Mouse (Mus musculus): ENCODE measurements at regions not wholly inside any gene's neighbourhood (a gene's known extent, or its start where the extent isn't known, plus 50 kb on each side); places are given as distances from the start of the nearest gene placed in this dataset.
A peak's percentile ranks its signal among the peaks of the same experiment; 100 is the strongest.

GRCm38 (mm10) chr5:106392213-106392612, 65.8 kb downstream of the Barhl2 start:
- no peak for DNase-seq

- no peak for DNase-seq
These were observed 71.3 kb downstream of the Barhl2 start for GRCm38 (mm10) chr5:106386621-106387020.

- no peak for DNase-seq
These were observed 72.1 kb downstream of the Barhl2 start for GRCm38 (mm10) chr5:106385838-106386237.

- no peak for DNase-seq
These were observed 72.7 kb downstream of the Barhl2 start for GRCm38 (mm10) chr5:106385219-106385618.

GRCm38 (mm10) chr5:106384138-106384770, 73.7 kb downstream of the Barhl2 start:
- DNase-seq = no peak

GRCm38 (mm10) chr5:106381919-106382318, 76.0 kb downstream of the Barhl2 start:
- DNase-seq = peak; percentile 48

- DNase-seq = no peak
These were observed 77.2 kb downstream of the Barhl2 start for GRCm38 (mm10) chr5:106380631-106381285.

GRCm38 (mm10) chr5:106376781-106377525, 81.0 kb downstream of the Barhl2 start:
- DNase-seq = no peak

GRCm38 (mm10) chr5:106367831-106368230, 90.1 kb downstream of the Barhl2 start:
- no peak for DNase-seq

GRCm38 (mm10) chr5:106367312-106367711, 90.7 kb downstream of the Barhl2 start:
- DNase-seq = no peak

- no peak for DNase-seq
These were observed 92.0 kb downstream of the Barhl2 start for GRCm38 (mm10) chr5:106366006-106366405.

- peak; percentile 35 for DNase-seq
These were observed 92.9 kb downstream of the Barhl2 start for GRCm38 (mm10) chr5:106365094-106365493.

GRCm38 (mm10) chr5:106351348-106351747, 106.6 kb downstream of the Barhl2 start:
- no peak for DNase-seq

- no peak for DNase-seq
These were observed 108.0 kb downstream of the Barhl2 start for GRCm38 (mm10) chr5:106349851-106350515.

- DNase-seq = no peak
These were observed 113.7 kb downstream of the Barhl2 start for GRCm38 (mm10) chr5:106344308-106344707.

GRCm38 (mm10) chr5:106343601-106344000, 114.4 kb downstream of the Barhl2 start:
- no peak for DNase-seq

GRCm38 (mm10) chr5:106341361-106341760, 116.6 kb downstream of the Barhl2 start:
- DNase-seq = no peak

- DNase-seq = peak; percentile 83
These were observed 122.3 kb downstream of the Barhl2 start for GRCm38 (mm10) chr5:106335639-106336038.

- DNase-seq = no peak
These were observed 130.3 kb downstream of the Barhl2 start for GRCm38 (mm10) chr5:106327592-106328150.

- DNase-seq = no peak
These were observed 135.3 kb downstream of the Barhl2 start for GRCm38 (mm10) chr5:106322574-106323215.

GRCm38 (mm10) chr5:106321426-106321825, 136.5 kb downstream of the Barhl2 start:
- DNase-seq = no peak

- DNase-seq = no peak
These were observed 136.9 kb downstream of the Barhl2 start for GRCm38 (mm10) chr5:106321023-106321422.

GRCm38 (mm10) chr5:106320039-106320438, 137.9 kb downstream of the Barhl2 start:
- DNase-seq = no peak
